Mouse (Mus musculus): ENCODE results near the gene Edem2. TPM values are rescaled to one million over a fixed set of nuclear protein-coding genes. Genes with fewer than 3 reads are reported as not detected.
"Not testable (repeated sequence)": the region's sequence is repeated elsewhere in the genome, so short reads cannot be mapped to it uniquely, and the experiment has no call there.

Edem2 gene
- polyA plus RNA-seq, 1 experiment from 2014 or later = 34.4 TPM

- Histone ChIP-seq H3K9me3 (no peaks in the 10 kb centered on the region), H3K36me3 (peaks cover 7% of the 10 kb centered on the region), H3K27ac (no peak overlapping the region), H3K4me1 (peaks cover 9% of the 10 kb centered on the region), H3K27me3 (ENCODE audit: insufficient read depth, poor library complexity, severe bottlenecking) (no peaks in the 10 kb centered on the region), H3K4me3 (no peak overlapping the region)
- no peak for DNase-seq (ENCODE audit: low spot score)
- 87% methylated on average over 7 of the region's 7 CpGs for WGBS
These were observed 3.0 kb downstream of the Edem2 start for GRCm38 (mm10) chr2:155726302-155726701.

- DNase-seq (ENCODE audit: low spot score) = no peak
- Histone ChIP-seq H3K9me3 (no peaks in the 10 kb centered on the region), H3K4me1 (peaks cover 9% of the 10 kb centered on the region), H3K4me3 (no peak overlapping the region), H3K36me3 (peaks cover 12% of the 10 kb centered on the region), H3K27ac (no peak overlapping the region), H3K27me3 (ENCODE audit: insufficient read depth, poor library complexity, severe bottlenecking) (no peaks in the 10 kb centered on the region)
- WGBS = 77% methylated on average over 6 of the region's 6 CpGs
These were observed 4.7 kb downstream of the Edem2 start for GRCm38 (mm10) chr2:155724526-155724925.

GRCm38 (mm10) chr2:155724036-155724435 is 5.2 kb downstream of the Edem2 start:
- H3K4me1 ChIP-seq = peaks cover 7% of the 10 kb centered on the region
- no peaks in the 10 kb centered on the region for H3K27me3 ChIP-seq (ENCODE audit: insufficient read depth, poor library complexity, severe bottlenecking)
- H3K36me3 ChIP-seq = peaks cover 17% of the 10 kb centered on the region
- H3K4me3 ChIP-seq = no peak overlapping the region
- 55% methylated on average over 5 of the region's 5 CpGs for WGBS
- H3K9me3 ChIP-seq = no peaks in the 10 kb centered on the region
- DNase-seq (ENCODE audit: low spot score) = no peak
- H3K27ac ChIP-seq = no peak overlapping the region

GRCm38 (mm10) chr2:155720585-155720984 is 8.7 kb downstream of the Edem2 start:
- no peaks in the 10 kb centered on the region for H3K9me3 ChIP-seq
- H3K4me3 ChIP-seq = no peak overlapping the region
- no peak for DNase-seq (ENCODE audit: low spot score)
- WGBS = 81% methylated on average over 5 of the region's 5 CpGs
- H3K36me3 ChIP-seq = peaks cover 37% of the 10 kb centered on the region
- H3K27ac ChIP-seq = no peak overlapping the region
- no peaks in the 10 kb centered on the region for H3K27me3 ChIP-seq (ENCODE audit: insufficient read depth, poor library complexity, severe bottlenecking)
- H3K4me1 ChIP-seq = no peaks in the 10 kb centered on the region

GRCm38 (mm10) chr2:155717082-155717990 is 11.9 kb downstream of the Edem2 start:
- Histone ChIP-seq H3K9me3 (no peaks in the 10 kb centered on the region), H3K36me3 (peaks cover 56% of the 10 kb centered on the region)

GRCm38 (mm10) chr2:155710557-155710956 is 18.7 kb downstream of the Edem2 start:
- H3K4me1 ChIP-seq = peaks cover 6% of the 10 kb centered on the region
- WGBS = 90% methylated on average over 11 of the region's 11 CpGs
- peaks cover 63% of the 10 kb centered on the region for H3K36me3 ChIP-seq
- H3K4me3 ChIP-seq = no peak overlapping the region
- no peak overlapping the region for H3K27ac ChIP-seq
- no peak for DNase-seq (ENCODE audit: low spot score)
- no peaks in the 10 kb centered on the region for H3K27me3 ChIP-seq (ENCODE audit: insufficient read depth, poor library complexity, severe bottlenecking)
- H3K9me3 ChIP-seq = no peaks in the 10 kb centered on the region

More at GRCm38 (mm10) chr2:155717082-155717990, 11.9 kb downstream of the Edem2 start:
- no peak for DNase-seq (ENCODE audit: low spot score)
- Histone ChIP-seq H3K4me1 (no peaks in the 10 kb centered on the region), H3K27ac (no peak overlapping the region), H3K27me3 (ENCODE audit: insufficient read depth, poor library complexity, severe bottlenecking) (no peaks in the 10 kb centered on the region), H3K4me3 (no peak overlapping the region)
- 85% methylated on average over 12 of the region's 12 CpGs for WGBS

GRCm38 (mm10) chr2:155707251-155707650 is 22.0 kb downstream of the Edem2 start:
- no peak for DNase-seq (ENCODE audit: low spot score)
- Histone ChIP-seq H3K27me3 (ENCODE audit: insufficient read depth, poor library complexity, severe bottlenecking) (no peaks in the 10 kb centered on the region), H3K9me3 (no peaks in the 10 kb centered on the region), H3K27ac (no peak overlapping the region), H3K36me3 (peaks cover 59% of the 10 kb centered on the region), H3K4me3 (no peak overlapping the region), H3K4me1 (peaks cover 12% of the 10 kb centered on the region)
- WGBS = 87% methylated on average over 4 of the region's 4 CpGs

- DNase-seq (ENCODE audit: low spot score) = no peak
- WGBS = 78% methylated on average over 4 of the region's 4 CpGs
- H3K4me1 ChIP-seq = peaks cover 12% of the 10 kb centered on the region
- H3K9me3 ChIP-seq = no peaks in the 10 kb centered on the region
- no peaks in the 10 kb centered on the region for H3K27me3 ChIP-seq (ENCODE audit: insufficient read depth, poor library complexity, severe bottlenecking)
- H3K27ac ChIP-seq = no peak overlapping the region
- H3K36me3 ChIP-seq = peaks cover 50% of the 10 kb centered on the region
- no peak overlapping the region for H3K4me3 ChIP-seq
These were observed 25.6 kb downstream of the Edem2 start for GRCm38 (mm10) chr2:155703630-155704029.

- no peak overlapping the region for H3K4me3 ChIP-seq
- H3K27me3 ChIP-seq (ENCODE audit: insufficient read depth, poor library complexity, severe bottlenecking) = no peaks in the 10 kb centered on the region
- peaks cover 12% of the 10 kb centered on the region for H3K4me1 ChIP-seq
- no peaks in the 10 kb centered on the region for H3K9me3 ChIP-seq
- H3K36me3 ChIP-seq = peaks cover 40% of the 10 kb centered on the region
- 87% methylated on average over 19 of the region's 19 CpGs for WGBS
- H3K27ac ChIP-seq = no peak overlapping the region
- no peak for DNase-seq (ENCODE audit: low spot score)
These were observed 27.8 kb downstream of the Edem2 start for GRCm38 (mm10) chr2:155701399-155701919.

GRCm38 (mm10) chr2:155698443-155698842 is 30.8 kb downstream of the Edem2 start:
- H3K27ac ChIP-seq; H3K9me3 ChIP-seq; H3K4me1 ChIP-seq; DNase-seq (ENCODE audit: low spot score); H3K4me3 ChIP-seq; H3K27me3 ChIP-seq (ENCODE audit: insufficient read depth, poor library complexity, severe bottlenecking): not testable (repeated sequence)
- WGBS = 90% methylated on average over 6 of the region's 6 CpGs
- peaks cover 20% of the 10 kb centered on the region for H3K36me3 ChIP-seq

- Histone ChIP-seq H3K9me3 (no peaks in the 10 kb centered on the region), H3K4me1 (no peaks in the 10 kb centered on the region), H3K27me3 (ENCODE audit: insufficient read depth, poor library complexity, severe bottlenecking) (no peaks in the 10 kb centered on the region), H3K36me3 (peaks cover 11% of the 10 kb centered on the region), H3K27ac (no peak overlapping the region), H3K4me3 (no peak overlapping the region)
- WGBS = 67% methylated on average over 7 of the region's 7 CpGs
- DNase-seq (ENCODE audit: low spot score) = no peak
These were observed 32.4 kb downstream of the Edem2 start for GRCm38 (mm10) chr2:155696851-155697250.

GRCm38 (mm10) chr2:155696091-155696558 is 33.1 kb downstream of the Edem2 start:
- DNase-seq (ENCODE audit: low spot score) = peak; percentile 86
- Histone ChIP-seq H3K27me3 (ENCODE audit: insufficient read depth, poor library complexity, severe bottlenecking) (no peaks in the 10 kb centered on the region), H3K4me3 (no peak overlapping the region), H3K36me3 (peaks cover 4% of the 10 kb centered on the region), H3K4me1 (peaks cover 3% of the 10 kb centered on the region; the same call in 1 of the 2 replicates), H3K27ac (no peak overlapping the region), H3K9me3 (no peaks in the 10 kb centered on the region)
- WGBS = 13% methylated on average over 7 of the region's 7 CpGs

- Histone ChIP-seq H3K4me1 (peaks cover 11% of the 10 kb centered on the region; the same call in 1 of the 2 replicates), H3K9me3 (no peaks in the 10 kb centered on the region), H3K27me3 (ENCODE audit: insufficient read depth, poor library complexity, severe bottlenecking) (no peaks in the 10 kb centered on the region), H3K4me3 (no peak overlapping the region), H3K27ac (no peak overlapping the region), H3K36me3 (no peaks in the 10 kb centered on the region)
- no peak for DNase-seq (ENCODE audit: low spot score)
- 67% methylated on average over 3 of the region's 3 CpGs for WGBS
These were observed 34.0 kb downstream of the Edem2 start for GRCm38 (mm10) chr2:155695316-155695715.
